Mouse (Mus musculus): Measurements from ENCODE around the gene Skint5. TPM values are rescaled to one million over a fixed set of nuclear protein-coding genes. Genes with fewer than 3 reads are reported as not detected.
"Not testable (repeated sequence)": the region's sequence is repeated elsewhere in the genome, so short reads cannot be mapped to it uniquely, and the experiment has no call there.

The Skint5 gene
- polyA plus RNA-seq (2011; ENCODE audit: insufficient read depth, insufficient read length, low read depth, missing spikeins) = not detected in 2 replicates

- no peaks in the 10 kb centered on the region for H3K36me3 ChIP-seq (ENCODE audit: control insufficient read depth, insufficient read depth, low read length, poor library complexity, severe bottlenecking)
- TF ChIP-seq POLR2A (IDR thresholded peaks at IDR 0.05; ENCODE audit: insufficient read depth, low read length) = no peak
- no peak for TF ChIP-seq EP300 (IDR thresholded peaks at IDR 0.05; ENCODE audit: insufficient read depth, low read depth, low read length)
- TF ChIP-seq CTCF (IDR thresholded peaks at IDR 0.05; ENCODE audit: low read depth, low read length) = no peak
- no peak within 1 kb of the TSS for H3K9ac ChIP-seq (ENCODE audit: low read depth, poor library complexity, severe bottlenecking)
- no peak within 1 kb of the TSS for H3K4me3 ChIP-seq (ENCODE audit: low read depth, low read length)
- no peaks in the 10 kb centered on the region for H3K27me3 ChIP-seq (ENCODE audit: control insufficient read depth, insufficient read depth, low read length, poor library complexity, severe bottlenecking)
- H3K9me3 ChIP-seq (replicated peaks; ENCODE audit: control insufficient read depth, insufficient read depth, low read length, poor library complexity, severe bottlenecking) = no peaks in the 10 kb centered on the region
- H3K27ac ChIP-seq (ENCODE audit: insufficient read depth, low read length) = no peak within 1 kb of the TSS
- H3K4me1 ChIP-seq (ENCODE audit: control insufficient read depth, insufficient read depth, low read length) = no peaks in the 10 kb centered on the region
Observed at GRCm38 (mm10) chr4:113999403-113999802, at the start of gene Skint5. Gene Skint5, minus strand, starts transcription at chr4:113999503.

GRCm38 (mm10) chr4:113957343-113957742 is 42.0 kb downstream of the Skint5 start:
- Histone ChIP-seq H3K4me1 (ENCODE audit: control insufficient read depth, insufficient read depth, low read length) (no peaks in the 10 kb centered on the region), H3K9me3 (replicated peaks; ENCODE audit: control insufficient read depth, insufficient read depth, low read length, poor library complexity, severe bottlenecking) (no peaks in the 10 kb centered on the region), H3K4me3 (ENCODE audit: low read depth, low read length) (no peak overlapping the region), H3K27ac (ENCODE audit: insufficient read depth, low read length) (no peak overlapping the region), H3K27me3 (ENCODE audit: control insufficient read depth, insufficient read depth, low read length, poor library complexity, severe bottlenecking) (no peaks in the 10 kb centered on the region), H3K9ac (ENCODE audit: low read depth, poor library complexity, severe bottlenecking) (no peak overlapping the region), H3K36me3 (ENCODE audit: control insufficient read depth, insufficient read depth, low read length, poor library complexity, severe bottlenecking) (no peaks in the 10 kb centered on the region)
- TF ChIP-seq POLR2A (IDR thresholded peaks at IDR 0.05; ENCODE audit: insufficient read depth, low read length) (no peak), CTCF (IDR thresholded peaks at IDR 0.05; ENCODE audit: low read depth, low read length) (no peak), EP300 (IDR thresholded peaks at IDR 0.05; ENCODE audit: insufficient read depth, low read depth, low read length) (no peak)

- H3K27me3 ChIP-seq (ENCODE audit: control insufficient read depth, insufficient read depth, low read length, poor library complexity, severe bottlenecking) = no peaks in the 10 kb centered on the region
- no peaks in the 10 kb centered on the region for H3K9me3 ChIP-seq (replicated peaks; ENCODE audit: control insufficient read depth, insufficient read depth, low read length, poor library complexity, severe bottlenecking)
- no peak for TF ChIP-seq EP300 (IDR thresholded peaks at IDR 0.05; ENCODE audit: insufficient read depth, low read depth, low read length)
- no peak for TF ChIP-seq POLR2A (IDR thresholded peaks at IDR 0.05; ENCODE audit: insufficient read depth, low read length)
- no peak for TF ChIP-seq CTCF (IDR thresholded peaks at IDR 0.05; ENCODE audit: low read depth, low read length)
- H3K27ac ChIP-seq (ENCODE audit: insufficient read depth, low read length) = no peak overlapping the region
- H3K9ac ChIP-seq (ENCODE audit: low read depth, poor library complexity, severe bottlenecking) = no peak overlapping the region
- no peak overlapping the region for H3K4me3 ChIP-seq (ENCODE audit: low read depth, low read length)
- no peaks in the 10 kb centered on the region for H3K4me1 ChIP-seq (ENCODE audit: control insufficient read depth, insufficient read depth, low read length)
- H3K36me3 ChIP-seq (ENCODE audit: control insufficient read depth, insufficient read depth, low read length, poor library complexity, severe bottlenecking) = no peaks in the 10 kb centered on the region
Observed at GRCm38 (mm10) chr4:113764182-113764581, 235.1 kb downstream of the Skint5 start.

GRCm38 (mm10) chr4:113763684-113764083 is 235.6 kb downstream of the Skint5 start:
- Histone ChIP-seq H3K27me3 (ENCODE audit: control insufficient read depth, insufficient read depth, low read length, poor library complexity, severe bottlenecking) (no peaks in the 10 kb centered on the region), H3K4me1 (ENCODE audit: control insufficient read depth, insufficient read depth, low read length) (no peaks in the 10 kb centered on the region), H3K9me3 (replicated peaks; ENCODE audit: control insufficient read depth, insufficient read depth, low read length, poor library complexity, severe bottlenecking) (no peaks in the 10 kb centered on the region), H3K4me3 (ENCODE audit: low read depth, low read length) (no peak overlapping the region), H3K9ac (ENCODE audit: low read depth, poor library complexity, severe bottlenecking) (no peak overlapping the region), H3K36me3 (ENCODE audit: control insufficient read depth, insufficient read depth, low read length, poor library complexity, severe bottlenecking) (no peaks in the 10 kb centered on the region), H3K27ac (ENCODE audit: insufficient read depth, low read length) (no peak overlapping the region)
- no peak for TF ChIP-seq CTCF (IDR thresholded peaks at IDR 0.05; ENCODE audit: low read depth, low read length)
- no peak for TF ChIP-seq EP300 (IDR thresholded peaks at IDR 0.05; ENCODE audit: insufficient read depth, low read depth, low read length)
- TF ChIP-seq POLR2A (IDR thresholded peaks at IDR 0.05; ENCODE audit: insufficient read depth, low read length) = no peak

GRCm38 (mm10) chr4:113448230-113448629 is 551.1 kb downstream of the Skint5 start:
- not testable (repeated sequence) for H3K27me3 ChIP-seq (ENCODE audit: control insufficient read depth, insufficient read depth, low read length, poor library complexity, severe bottlenecking); H3K9ac ChIP-seq (ENCODE audit: low read depth, poor library complexity, severe bottlenecking); H3K27ac ChIP-seq (ENCODE audit: insufficient read depth, low read length); H3K9me3 ChIP-seq (replicated peaks; ENCODE audit: control insufficient read depth, insufficient read depth, low read length, poor library complexity, severe bottlenecking); H3K36me3 ChIP-seq (ENCODE audit: control insufficient read depth, insufficient read depth, low read length, poor library complexity, severe bottlenecking); H3K4me1 ChIP-seq (ENCODE audit: control insufficient read depth, insufficient read depth, low read length); H3K4me3 ChIP-seq (ENCODE audit: low read depth, low read length)

Other genes with a start within 250 kb of the Skint5 start
- not detected in 2 replicates for gene Skint11, start 163.9 kb upstream of the Skint5 start, polyA plus RNA-seq (2011; ENCODE audit: insufficient read depth, insufficient read length, low read depth, missing spikeins)